Comparison of ENCODE assay signal across 9 mouse cellular contexts in the genomic region with DNA sequence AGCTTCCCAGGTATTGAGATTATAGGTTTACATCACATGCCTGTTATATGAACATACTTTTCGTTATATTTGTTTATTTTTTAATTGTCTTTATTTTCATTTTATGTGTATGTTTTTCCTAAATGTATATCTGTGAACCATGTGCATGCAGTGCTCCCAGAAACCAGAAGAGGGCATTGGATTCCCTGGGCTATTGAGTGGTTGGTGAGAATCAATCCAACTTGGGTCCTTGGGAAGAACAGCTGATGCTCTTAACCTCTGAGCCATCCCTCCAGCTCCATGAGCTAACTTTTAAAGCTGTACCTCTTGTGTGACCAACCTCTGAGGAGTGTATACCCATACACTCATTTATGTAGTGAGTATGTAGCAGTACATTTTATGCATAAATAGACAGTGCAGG. TPM values are rescaled to one million over a fixed set of nuclear protein-coding genes. Genes with fewer than 3 reads are reported as not detected.
DNase-seq lines count a peak whose midpoint lies in the region; ATAC-seq and TF ChIP-seq lines count a peak whose summit lies in the region.
"Had no signal": no experiment of that assay in that cellular context is flagged by ENCODE, and none has a peak within 500 bp of the region (broad histone marks: within the 10 kb centered on the region; RNA-seq: fewer than 3 reads in every experiment).

No protein-coding gene starts in this region.

- WGBS in forebrain, postnatal 0 days, result 82% methylated on average over 1 of the region's 1 CpGs
- 72% methylated on average over 1 of the region's 1 CpGs for WGBS in forebrain, embryonic 11.5 days
- WGBS in lung, adult 2 months, result 70% methylated on average over 1 of the region's 1 CpGs

- H3K9ac ChIP-seq in forebrain, postnatal 0 days, result no peak overlapping the region
- no peak overlapping the region for H3K9ac ChIP-seq in forebrain, embryonic 11.5 days (ENCODE audit: low read length)
- H3K9ac ChIP-seq: heart, embryonic 13.5 days had no signal

- peaks cover 40% of the 10 kb centered on the region for H3K36me3 ChIP-seq in forebrain, postnatal 0 days (ENCODE audit: insufficient read depth)
- peaks cover 2% of the 10 kb centered on the region; the same call in 1 of the 2 replicates for H3K36me3 ChIP-seq in forebrain, embryonic 11.5 days (ENCODE audit: control insufficient read depth, insufficient read depth, low read length)

- H3K4me3 ChIP-seq in forebrain, postnatal 0 days (ENCODE audit: low read depth, low read length), result no peak overlapping the region
- no peak overlapping the region for H3K4me3 ChIP-seq in forebrain, embryonic 11.5 days (ENCODE audit: low read depth, low read length)
- no peak overlapping the region for H3K4me3 ChIP-seq in lung, adult 2 months (replicated peaks; ENCODE audit: extremely low read depth, low read depth, low read length)
- H3K4me3 ChIP-seq: heart, embryonic 13.5 days had no signal

- H3K27me3 ChIP-seq in forebrain, postnatal 0 days (ENCODE audit: insufficient read depth, low read length), result no peaks in the 10 kb centered on the region
- H3K27me3 ChIP-seq in forebrain, embryonic 11.5 days (ENCODE audit: control insufficient read depth, insufficient read depth, low read length), result no peaks in the 10 kb centered on the region
- H3K27me3 ChIP-seq: heart, embryonic 13.5 days had no signal

- no peaks in the 10 kb centered on the region for H3K9me3 ChIP-seq in forebrain, postnatal 0 days (ENCODE audit: low read length)
- no peaks in the 10 kb centered on the region for H3K9me3 ChIP-seq in forebrain, embryonic 11.5 days (ENCODE audit: control insufficient read depth, low read length)
- H3K9me3 ChIP-seq: heart, embryonic 13.5 days had no signal

- no peak for ATAC-seq in forebrain, postnatal 0 days
- ATAC-seq in forebrain, embryonic 11.5 days (replicated peaks; ENCODE audit: low FRiP score), result no peak
- peak; percentile 51 for ATAC-seq in activated CD4-positive, CD25-positive, alpha-beta regulatory T cell, adult 4 months

- peak; percentile 75 for TF ChIP-seq CTCF in forebrain, postnatal 0 days (IDR thresholded peaks at IDR 0.05; ENCODE audit: low read depth)
- TF ChIP-seq CTCF in lung, adult 2 months (IDR thresholded peaks at IDR 0.05; ENCODE audit: insufficient read depth, low read length), result 0 out of 2 replicates have a peak, but pooled peaks have one; percentile 13

- H3K4me1 ChIP-seq in forebrain, postnatal 0 days (ENCODE audit: insufficient read depth), result no peaks in the 10 kb centered on the region
- H3K4me1 ChIP-seq in forebrain, embryonic 11.5 days (replicated peaks; ENCODE audit: control insufficient read depth, insufficient read depth, low read length), result no peaks in the 10 kb centered on the region
- H3K4me1 ChIP-seq in lung, adult 2 months (ENCODE audit: control insufficient read depth, insufficient read depth, low read length), result no peaks in the 10 kb centered on the region

- DNase-seq in forebrain, postnatal 0 days, result peak; percentile 41
- DNase-seq in forebrain, embryonic 11.5 days (ENCODE audit: low spot score), result no peak
- no peak for DNase-seq in lung, adult 2 months
- DNase-seq in lung, postnatal 25 days (ENCODE audit: low spot score), result no peak
- DNase-seq in lung, postnatal 14 days, result peak; percentile 24
- no peak for DNase-seq in gastrocnemius, adult 8-10 months (ENCODE audit: low spot score in 2 of 2)
- no peak for DNase-seq in ovary, adult 18-20 months (ENCODE audit: low spot score)

- TF ChIP-seq POLR2A in lung, adult 2 months (IDR thresholded peaks at IDR 0.05; ENCODE audit: borderline replicate concordance, extremely low read depth, low read depth, low read length), result no peak

- no peak overlapping the region for H3K4me2 ChIP-seq in forebrain, postnatal 0 days (ENCODE audit: low read depth)
- no peak overlapping the region for H3K4me2 ChIP-seq in forebrain, embryonic 11.5 days (ENCODE audit: low read depth, low read length, severe bottlenecking)
- H3K4me2 ChIP-seq: heart, embryonic 13.5 days had no signal

- no peak overlapping the region for H3K27ac ChIP-seq in forebrain, postnatal 0 days (ENCODE audit: low read depth, low read length)
- no peak overlapping the region for H3K27ac ChIP-seq in forebrain, embryonic 11.5 days (ENCODE audit: low read depth, low read length)
- H3K27ac ChIP-seq: heart, embryonic 13.5 days had no signal

RNA-seq across cellular contexts. Expression of a gene that starts 39.2 kb away (rescaled TPM):
- total RNA-seq in forebrain, postnatal 0 days (2014; rRNA removed), result 19.5 and 22.5 TPM in 2 replicates
- 9.4 TPM in 2 replicates for polyA plus RNA-seq in forebrain, postnatal 0 days (2015; fragmentation: Nextera tagmentation; extraction: Ambion mirVana)
- 2.5 and 4.2 TPM in 2 replicates for polyA plus RNA-seq in forebrain, embryonic 11.5 days (2014; fragmentation: Nextera tagmentation; extraction: Ambion mirVana)
- 12.3 and 13.3 TPM in 2 replicates for polyA plus RNA-seq in lung, adult 2 months (2012; rRNA removed)
- 10 to 100 TPM; 18.6 to 30.1 TPM for polyA plus RNA-seq in activated CD4-positive, CD25-positive, alpha-beta regulatory T cell, adult 4 months (2017; shearing (Covaris generic))
- total RNA-seq in gastrocnemius, adult 8-10 months (2022), result 1 to 10 TPM in 1 of 4 experiments, under 1 TPM in 3; 0.29 to 1.7 (median 0.76) TPM

Comparison
In these comparisons a context has a peak if more than half of its experiments do, and no peak if none do; other contexts are left out.
1. DNase-seq: peak in forebrain, postnatal 0 days (single experiment) and lung, postnatal 14 days (single experiment); none in forebrain, embryonic 11.5 days (single experiment), lung, adult 2 months (single experiment), lung, postnatal 25 days (single experiment), gastrocnemius, adult 8-10 months (0 of 2) and ovary, adult 18-20 months (single experiment).